Comparison of ENCODE assay signal across 10 mouse cellular contexts in the genomic region with DNA sequence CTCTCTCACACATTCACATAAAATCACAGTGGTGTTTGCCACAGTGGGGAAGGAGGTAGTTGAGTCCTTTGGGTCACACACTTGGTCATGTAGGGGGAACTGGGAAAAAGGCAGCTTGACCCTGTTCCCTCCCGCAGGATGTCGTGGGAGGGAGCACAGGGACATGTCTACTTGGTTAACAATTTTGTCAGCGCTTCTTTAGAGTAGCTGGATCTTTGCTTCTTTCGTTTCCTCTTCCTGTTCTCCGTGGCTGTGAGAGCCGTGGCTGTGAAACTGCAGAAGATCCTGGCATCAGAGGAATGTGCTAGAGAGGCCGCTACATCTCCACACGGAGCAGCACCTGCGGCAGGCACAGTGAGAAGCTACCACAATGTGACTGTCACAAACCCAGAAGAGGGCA.
"Had no signal": no experiment of that assay in that cellular context is flagged by ENCODE, and none has a peak within 500 bp of the region (broad histone marks: within the 10 kb centered on the region; RNA-seq: fewer than 3 reads in every experiment).

No protein-coding gene starts in this region.

- H3K4me1 ChIP-seq: limb, embryonic 15.5 days; midbrain, embryonic 12.5 days had no signal

- H3K9ac ChIP-seq: limb, embryonic 15.5 days; liver, embryonic 14.5 days; midbrain, embryonic 12.5 days had no signal

- ATAC-seq: intestine, embryonic 16.5 days had no signal

- H3K27ac ChIP-seq: limb, embryonic 15.5 days; liver, embryonic 14.5 days; midbrain, embryonic 12.5 days; stomach, postnatal 0 days had no signal

- H3K27me3 ChIP-seq: limb, embryonic 15.5 days had no signal

- DNase-seq: kidney, adult 8-10 months; kidney, postnatal 25 days; right cerebral cortex, postnatal 14 days; thymus, postnatal 14 days had no signal

- H3K4me3 ChIP-seq: limb, embryonic 15.5 days; megakaryocyte, embryonic 14.5 days; midbrain, embryonic 12.5 days had no signal

- H3K4me2 ChIP-seq: limb, embryonic 15.5 days; midbrain, embryonic 12.5 days had no signal

- H3K9me3 ChIP-seq: limb, embryonic 15.5 days; megakaryocyte, embryonic 14.5 days; midbrain, embryonic 12.5 days had no signal
